Mouse (Mus musculus) cerebellum, adult 2 months (tissue): ENCODE measurements around the gene Aldh16a1.

Experiments
- CTCF ChIP-seq: fragments of 200-500 bp; IDR thresholded peaks from 2 replicates; pipeline ENCODE4 v1.5.1; 2011; ENCODE audit warnings: low read depth, mild to moderate bottlenecking, control low read depth, low read length, moderate library complexity, borderline replicate concordance; ENCODE audit not compliant: insufficient read depth
- POLR2A ChIP-seq: fragments of 200-500 bp; IDR thresholded peaks from 2 replicates; pipeline ENCODE4 v1.6.1; 2011; ENCODE audit warnings: low read length, control low read depth, borderline replicate concordance; ENCODE audit not compliant: insufficient read depth

DNA sequence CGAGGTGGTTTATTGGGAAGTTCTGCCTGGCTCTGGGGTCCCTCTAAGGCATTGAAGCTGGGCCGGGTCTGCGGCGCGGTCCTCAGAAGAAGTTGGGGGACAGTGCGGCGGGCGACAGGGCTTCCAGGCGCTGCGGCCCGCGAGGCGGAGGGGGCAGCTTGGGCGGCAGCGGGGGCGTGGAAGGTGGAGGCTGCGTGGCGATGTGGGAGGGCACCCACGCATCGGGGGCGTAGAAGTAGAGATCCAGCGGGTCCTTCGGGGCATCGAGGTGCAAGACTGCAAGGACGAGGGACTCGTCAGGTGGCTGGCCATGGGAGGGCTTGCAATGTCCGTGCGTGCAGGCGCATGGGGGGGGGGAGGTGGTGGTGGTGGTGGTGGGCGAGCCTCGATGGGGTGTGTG is 22.0 kb upstream of the Aldh16a1 start:
- TF ChIP-seq CTCF (no peak), POLR2A (no peak; the same call in 1 of the 2 replicates)
